Mouse (Mus musculus) C2C12 (cell line): Measurements from ENCODE around the gene Khnyn. TPM values are rescaled to one million over a fixed set of nuclear protein-coding genes. Genes with fewer than 3 reads are reported as not detected.
A peak's percentile ranks its signal among the peaks of the same experiment; 100 is the strongest.

Experiments used
- H3K27me3 ChIP-seq: one replicate; pipeline ENCODE4 v1.6.1; 2011; ENCODE audit not compliant: control insufficient read depth, insufficient read depth, insufficient read length
- H3K36me3 ChIP-seq: one replicate; pipeline ENCODE4 v1.6.1; 2011; ENCODE audit not compliant: control insufficient read depth, insufficient read depth
- H3K4me3 ChIP-seq: one replicate; pipeline ENCODE4 v1.5.1; 2011; ENCODE audit warnings: mild to moderate bottlenecking, control low read depth; ENCODE audit not compliant: poor library complexity, insufficient read depth, severe bottlenecking
- H3K79me2 ChIP-seq: one replicate; pipeline ENCODE4 v1.6.1; 2011; ENCODE audit not compliant: control insufficient read depth, insufficient read depth
- H3K79me3 ChIP-seq: one replicate; pipeline ENCODE4 v1.6.1; 2011; ENCODE audit warnings: low read depth, control low read depth
- H3ac ChIP-seq: one replicate; pipeline ENCODE3; 2011; ENCODE audit warnings: low read depth; ENCODE audit not compliant: control insufficient read depth, insufficient read length
- CEBPB ChIP-seq: IDR thresholded peaks from one replicate; pipeline ENCODE4 v1.6.1; 2011; ENCODE audit warnings: low read depth, mild to moderate bottlenecking, control low read depth, moderate library complexity
- CTCF ChIP-seq: IDR thresholded peaks from one replicate; pipeline ENCODE4 v1.5.1; 2011; ENCODE audit not compliant: control insufficient read depth, insufficient read depth, insufficient read length
- FOSL1 ChIP-seq: IDR thresholded peaks from one replicate; pipeline ENCODE4 v1.8.0; 2011; ENCODE audit warnings: mild to moderate bottlenecking, low read length; ENCODE audit not compliant: poor library complexity, insufficient read depth, severe bottlenecking
- MAX ChIP-seq: IDR thresholded peaks from one replicate; pipeline ENCODE4 v1.6.1; 2011; ENCODE audit warnings: mild to moderate bottlenecking, control low read depth
- MYOD1 ChIP-seq: IDR thresholded peaks from one replicate; pipeline ENCODE4 v1.6.1; 2011; ENCODE audit warnings: low read depth; ENCODE audit not compliant: control insufficient read depth, insufficient read length
- MYOG ChIP-seq: IDR thresholded peaks from one replicate; pipeline ENCODE4 v1.6.1; 2011; ENCODE audit not compliant: control insufficient read depth, insufficient read length; ENCODE audit errors: extremely low read depth
- USF1 ChIP-seq: IDR thresholded peaks from one replicate; pipeline ENCODE4 v1.6.1; 2011; ENCODE audit warnings: low read depth, mild to moderate bottlenecking, control low read depth, moderate library complexity
- polyA plus RNA-seq: library from polyadenylated mRNA; unstranded; fragments of >200 nt; fragmentation: generic; extraction: Trizol; gene quantifications from one replicate; pipeline ENCODE4 v1.2.1, GENCODE M21; 2012; ENCODE audit warnings: missing spikeins

The Khnyn gene
- polyA plus RNA-seq, 1 experiment = 3.6 TPM

DNA sequence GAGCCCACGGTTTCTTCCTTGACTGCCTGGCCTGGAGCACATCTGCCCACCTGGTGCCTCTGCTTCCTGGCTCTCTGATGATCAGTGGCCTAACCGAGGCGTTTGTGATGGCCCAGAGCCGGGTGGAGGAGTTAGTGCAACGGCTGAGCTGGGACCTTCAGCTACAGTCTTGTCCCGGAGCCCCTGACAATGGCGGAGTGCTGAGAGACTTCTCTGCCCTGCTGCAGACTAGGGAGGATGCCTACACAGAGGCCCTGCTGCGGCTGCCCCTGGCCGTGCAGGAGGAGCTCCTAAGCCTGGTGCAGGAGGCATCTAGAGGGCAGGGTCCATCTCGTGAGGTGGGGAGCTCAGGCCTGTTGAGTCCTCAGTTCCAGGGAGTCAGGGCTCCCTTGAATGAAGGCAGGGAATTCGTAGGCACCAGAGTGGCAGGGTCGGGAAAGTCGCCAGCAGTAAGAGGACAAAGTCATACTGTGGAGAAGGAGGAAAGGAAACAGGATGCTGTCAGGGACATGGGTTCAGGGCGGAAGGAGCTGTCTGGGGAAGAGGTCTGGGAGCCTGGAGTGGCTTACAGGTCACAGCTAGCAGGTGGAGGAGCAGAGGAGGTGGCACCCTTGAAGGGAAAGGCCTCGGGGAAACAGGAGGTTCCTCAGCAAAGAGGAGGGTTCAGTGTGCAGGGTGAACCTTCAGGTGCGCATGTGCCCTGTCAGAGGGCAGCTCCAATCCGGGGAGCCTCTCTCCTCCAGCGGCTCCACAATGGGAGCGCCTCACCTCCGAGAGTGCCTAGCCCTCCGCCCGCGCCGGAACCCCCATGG is 2.0 kb downstream of the Khnyn start:
- Histone ChIP-seq H3K79me2 (peaks cover 7% of the 10 kb centered on the region), H3ac (peak overlapping the region; percentile 5), H3K4me3 (no peak overlapping the region), H3K27me3 (no peaks in the 10 kb centered on the region), H3K79me3 (no peaks in the 10 kb centered on the region), H3K36me3 (peaks cover 34% of the 10 kb centered on the region)
- no peak for TF ChIP-seq USF1
- TF ChIP-seq MYOG = no peak
- no peak for TF ChIP-seq MYOD1
- no peak for TF ChIP-seq CEBPB
- no peak for TF ChIP-seq FOSL1
- TF ChIP-seq MAX = no peak
- TF ChIP-seq CTCF = no peak

DNA sequence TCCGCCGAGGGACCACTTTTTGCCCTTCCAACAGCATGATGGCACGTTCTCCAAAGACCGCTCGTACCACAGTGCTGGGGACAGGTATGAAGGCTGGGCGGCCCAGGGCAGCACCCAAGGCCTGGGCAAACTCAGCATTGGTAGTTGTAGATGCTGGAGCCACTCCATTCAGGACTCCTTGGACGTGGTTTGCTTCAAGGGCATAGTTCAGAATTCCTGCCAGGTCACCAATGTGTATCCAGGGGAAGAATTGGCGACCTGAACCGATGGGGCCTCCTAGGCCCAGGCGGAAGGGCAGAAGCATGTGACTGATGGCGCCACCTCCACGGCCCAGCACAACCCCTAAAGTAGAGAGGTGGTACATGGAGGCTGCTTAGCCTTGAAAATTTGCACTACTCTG is 12.9 kb downstream of the Khnyn start:
- Histone ChIP-seq H3K36me3 (peaks cover 38% of the 10 kb centered on the region), H3K27me3 (no peaks in the 10 kb centered on the region), H3K79me3 (no peaks in the 10 kb centered on the region), H3K79me2 (no peaks in the 10 kb centered on the region), H3ac (no peak overlapping the region), H3K4me3 (no peak overlapping the region)
- TF ChIP-seq MYOD1 (no peak), CTCF (no peak), CEBPB (no peak), USF1 (no peak), MYOG (no peak), MAX (no peak), FOSL1 (no peak)

DNA sequence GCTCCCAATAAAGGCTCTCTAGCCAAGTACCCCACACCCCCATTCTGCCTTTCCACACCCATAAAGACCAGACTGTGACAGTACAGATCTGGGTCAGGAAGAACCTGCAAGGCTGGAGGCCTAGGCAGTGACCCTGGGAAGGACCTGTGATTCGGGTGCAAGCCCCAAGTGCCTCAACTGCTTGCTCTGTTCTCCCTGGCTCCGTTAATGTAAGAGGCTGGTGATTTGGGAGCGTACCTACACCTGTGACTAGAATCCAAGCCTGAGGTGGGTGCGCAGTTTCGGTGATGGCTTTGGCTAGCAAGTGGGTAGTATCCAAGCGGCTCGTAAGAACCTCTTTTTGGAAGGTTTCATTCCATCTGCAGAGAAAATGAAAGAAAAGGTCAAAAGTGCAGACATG is 14.2 kb downstream of the Khnyn start:
- Histone ChIP-seq H3K79me3 (no peaks in the 10 kb centered on the region), H3K36me3 (peaks cover 33% of the 10 kb centered on the region), H3K4me3 (no peak overlapping the region), H3K27me3 (no peaks in the 10 kb centered on the region), H3K79me2 (no peaks in the 10 kb centered on the region), H3ac (no peak overlapping the region)
- no peak for TF ChIP-seq MAX
- TF ChIP-seq USF1 = no peak
- TF ChIP-seq CTCF = no peak
- no peak for TF ChIP-seq CEBPB
- no peak for TF ChIP-seq FOSL1
- no peak for TF ChIP-seq MYOG
- no peak for TF ChIP-seq MYOD1

DNA sequence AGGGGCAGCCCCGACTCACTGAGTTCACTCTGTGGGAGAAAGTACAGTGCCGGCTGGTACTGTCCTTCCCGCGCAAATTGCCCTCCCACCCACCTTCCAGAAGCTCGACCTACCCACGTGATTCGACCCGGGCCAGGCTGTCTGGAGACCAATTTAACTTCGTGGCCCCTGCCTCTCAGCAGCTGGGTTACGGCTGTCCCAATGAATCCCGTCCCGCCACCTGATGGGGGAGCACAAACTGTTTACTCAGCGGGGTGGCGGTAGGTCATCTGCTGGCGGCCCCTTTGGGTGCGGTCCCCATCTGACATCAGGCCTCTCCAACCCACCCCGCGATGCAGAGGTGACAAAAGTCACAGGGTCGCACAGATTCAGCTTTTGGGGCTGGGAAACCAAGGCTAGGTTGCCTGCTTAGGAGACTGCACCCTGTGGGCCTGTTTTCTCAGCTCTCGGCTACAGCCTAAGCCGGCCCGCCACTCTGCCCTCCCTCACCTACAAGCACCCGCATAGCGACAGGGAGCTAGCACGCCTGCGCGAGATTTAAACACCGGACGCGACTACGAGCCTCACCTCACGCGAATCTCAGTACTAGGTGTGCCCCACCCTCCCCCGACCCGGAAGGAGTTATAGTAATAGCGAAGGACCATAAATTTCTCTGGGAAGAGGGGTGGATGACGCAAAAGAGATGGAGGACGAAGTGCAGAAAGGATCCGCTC is 15.1 kb downstream of the Khnyn start, which contains the start of gene Sdr39u1:
Gene Sdr39u1, minus strand, starts transcription at position 593 of the 713 bp plus-strand sequence.
- H3ac ChIP-seq = no peak within 1 kb of the TSS
- H3K36me3 ChIP-seq = peaks cover 25% of the 10 kb centered on the region
- no peaks in the 10 kb centered on the region for H3K27me3 ChIP-seq
- TF ChIP-seq FOSL1 (no peak), MYOG (no peak), USF1 (no peak)
- no peaks in the 10 kb centered on the region for H3K79me2 ChIP-seq
- H3K4me3 ChIP-seq = no peak within 1 kb of the TSS
- H3K79me3 ChIP-seq = no peaks in the 10 kb centered on the region

DNA sequence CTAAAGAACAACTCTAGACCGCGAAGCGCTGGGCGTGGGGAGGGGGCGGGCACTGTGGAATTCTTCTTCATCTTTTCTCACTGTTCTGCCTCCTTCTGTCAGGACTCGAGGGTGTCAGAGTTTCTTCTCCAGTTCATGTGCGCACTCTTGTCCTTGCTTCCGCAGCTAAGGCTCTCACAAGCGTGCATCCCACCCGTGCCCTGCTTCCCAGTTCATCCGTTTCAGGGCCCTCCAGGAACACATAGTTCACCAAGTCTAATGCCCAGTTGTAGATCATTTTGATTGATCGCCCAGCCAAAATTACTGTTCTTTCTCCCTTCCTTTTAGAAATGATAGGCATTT is 15.6 kb downstream of the Khnyn start:
- H3K36me3 ChIP-seq = peaks cover 20% of the 10 kb centered on the region
- H3ac ChIP-seq = no peak overlapping the region
- H3K79me3 ChIP-seq = no peaks in the 10 kb centered on the region
- TF ChIP-seq MYOD1 = no peak
- TF ChIP-seq CEBPB = no peak
- no peak for TF ChIP-seq USF1
- no peak for TF ChIP-seq MAX
- TF ChIP-seq MYOG = no peak
- TF ChIP-seq FOSL1 = no peak
- no peak for TF ChIP-seq CTCF
- H3K4me3 ChIP-seq = no peak overlapping the region
- no peaks in the 10 kb centered on the region for H3K27me3 ChIP-seq
- H3K79me2 ChIP-seq = no peaks in the 10 kb centered on the region

DNA sequence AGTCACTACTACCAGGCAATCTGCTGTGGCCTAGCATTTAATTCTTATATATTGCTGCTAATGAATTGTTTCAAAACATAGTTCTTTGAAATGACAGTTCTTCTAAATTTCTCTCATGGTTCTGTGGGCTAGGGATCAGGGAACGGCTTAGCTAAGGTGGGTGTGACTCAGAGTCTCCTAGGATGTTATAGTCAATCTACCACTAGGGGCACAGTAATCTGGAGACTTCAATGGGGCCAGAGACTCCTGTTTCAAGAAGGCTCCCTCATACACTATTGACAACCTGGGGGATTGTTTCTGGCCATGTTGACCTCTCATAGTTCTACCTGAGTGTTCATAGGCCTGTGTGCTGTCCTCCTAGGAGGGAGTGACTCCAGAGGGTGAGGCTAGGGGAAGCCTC is 20.8 kb downstream of the Khnyn start:
- TF ChIP-seq CTCF (no peak), MYOD1 (no peak), MYOG (no peak), FOSL1 (no peak), USF1 (no peak), MAX (no peak), CEBPB (no peak)
- Histone ChIP-seq H3K36me3 (no peaks in the 10 kb centered on the region), H3K27me3 (peaks cover 6% of the 10 kb centered on the region), H3ac (no peak overlapping the region), H3K79me3 (no peaks in the 10 kb centered on the region), H3K79me2 (no peaks in the 10 kb centered on the region), H3K4me3 (no peak overlapping the region)
